Mouse (Mus musculus) liver, embryonic 16.5 days (tissue): ENCODE data around the gene Scn1b. TPM values are rescaled to one million over a fixed set of nuclear protein-coding genes. Genes with fewer than 3 reads are reported as not detected.

Experiments
- ATAC-seq: fragments of 200-750 bp; cut with Nextera tagmentation; 2 replicates; pipeline ENCODE4 v1.8.0; 2017; ENCODE audit warnings: low read depth, mild to moderate bottlenecking, moderate number of reproducible peaks, moderate library complexity
- H3K27ac ChIP-seq: fragments of 300-500 bp; sonication (generic); 2 replicates; pipeline ENCODE4 v1.5.1; 2014; ENCODE audit warnings: mild to moderate bottlenecking, low read length
- H3K27me3 ChIP-seq: fragments of 300-500 bp; sonication (generic); 2 replicates; pipeline ENCODE4 v1.6.1; 2014; ENCODE audit warnings: low read depth, low read length, mixed read lengths; ENCODE audit not compliant: control insufficient read depth, insufficient read depth
- H3K36me3 ChIP-seq: fragments of 300-500 bp; sonication (generic); 2 replicates; pipeline ENCODE4 v1.6.1; 2014; ENCODE audit warnings: mild to moderate bottlenecking; ENCODE audit not compliant: control insufficient read depth, insufficient read depth
- H3K4me1 ChIP-seq: fragments of 300-500 bp; sonication (generic); 2 replicates; pipeline ENCODE4 v1.6.1; 2014; ENCODE audit warnings: low read depth, low read length, mixed read lengths; ENCODE audit not compliant: control insufficient read depth
- H3K4me2 ChIP-seq: fragments of 300-500 bp; sonication (generic); 2 replicates; pipeline ENCODE4 v1.6.1; 2014; ENCODE audit warnings: low read depth, low read length, mixed read lengths
- H3K4me3 ChIP-seq: fragments of 300-500 bp; sonication (generic); 2 replicates; pipeline ENCODE4 v1.5.1; 2014; ENCODE audit warnings: low read depth, mild to moderate bottlenecking, low read length
- H3K9ac ChIP-seq: fragments of 300-500 bp; sonication (generic); 2 replicates; pipeline ENCODE4 v1.6.1; 2014; ENCODE audit warnings: low read depth, low read length
- H3K9me3 ChIP-seq: fragments of 300-500 bp; sonication (generic); replicated peaks from 2 replicates; pipeline ENCODE4 v1.6.1; 2016; ENCODE audit warnings: low read length; ENCODE audit not compliant: control insufficient read depth
- WGBS: fragments of 180-500 bp; shearing (Covaris S2); extraction: QIAGEN DNeasy Blood & Tissue Kit; methylation state at CpG from one replicate; pipeline ENCODE4 v1.1.7; 2014; ENCODE audit not compliant: insufficient replicate concordance; 5-methylcytosine and 5-hydroxymethylcytosine counted together
- polyA plus RNA-seq: library from polyadenylated mRNA; unstranded; fragments of >200 nt; fragmentation: Nextera tagmentation; extraction: Ambion mirVana; gene quantifications from 2 replicates; pipeline ENCODE4 v1.2.1, GENCODE M21; 2015

Gene Scn1b
- 0.75 and 0.76 TPM in 2 replicates for polyA plus RNA-seq

- H3K4me2 ChIP-seq: peak within 1 kb of the TSS; percentile 68
- peak; percentile 47; the same call in 1 of the 2 replicates for ATAC-seq
- H3K4me1 ChIP-seq: peaks cover 4% of the 10 kb centered on the region
- peaks cover 7% of the 10 kb centered on the region; the same call in 1 of the 2 replicates for H3K36me3 ChIP-seq
- H3K4me3 ChIP-seq: peak within 1 kb of the TSS; percentile 50
- H3K27me3 ChIP-seq: peaks cover 36% of the 10 kb centered on the region
- no peaks in the 10 kb centered on the region for H3K9me3 ChIP-seq
- no peak within 1 kb of the TSS for H3K27ac ChIP-seq
- 2% methylated on average over 37 of the region's 60 CpGs for WGBS
- peak within 1 kb of the TSS; percentile 26; the same call in 1 of the 2 replicates for H3K9ac ChIP-seq
Observed at GRCm38 (mm10) chr7:31126851-31127724, at the start of gene Scn1b. Gene Scn1b (minus strand): TSS chr7:31127003.

GRCm38 (mm10) chr7:31175096-31175495, 48.3 kb upstream of the Scn1b start:
- Histone ChIP-seq H3K4me1 (no peaks in the 10 kb centered on the region), H3K9me3 (no peaks in the 10 kb centered on the region), H3K27me3 (no peaks in the 10 kb centered on the region), H3K36me3 (no peaks in the 10 kb centered on the region), H3K27ac (no peak overlapping the region), H3K4me2 (no peak overlapping the region), H3K9ac (no peak overlapping the region), H3K4me3 (no peak overlapping the region)
- ATAC-seq: no peak
- 53% methylated on average over 3 of the region's 3 CpGs for WGBS

GRCm38 (mm10) chr7:31174466-31174865, 47.7 kb upstream of the Scn1b start:
- Histone ChIP-seq H3K4me3 (no peak overlapping the region), H3K4me2 (no peak overlapping the region), H3K27me3 (no peaks in the 10 kb centered on the region), H3K9me3 (no peaks in the 10 kb centered on the region), H3K4me1 (no peaks in the 10 kb centered on the region), H3K27ac (no peak overlapping the region), H3K36me3 (no peaks in the 10 kb centered on the region), H3K9ac (no peak overlapping the region)
- ATAC-seq: no peak
- 36% methylated on average over 8 of the region's 8 CpGs for WGBS

GRCm38 (mm10) chr7:31172238-31172637, 45.4 kb upstream of the Scn1b start:
- H3K27ac ChIP-seq: no peak overlapping the region
- H3K36me3 ChIP-seq: no peaks in the 10 kb centered on the region
- H3K4me2 ChIP-seq: no peak overlapping the region
- no peaks in the 10 kb centered on the region for H3K27me3 ChIP-seq
- no peak for ATAC-seq
- 6% methylated on average over 2 of the region's 2 CpGs for WGBS
- H3K4me1 ChIP-seq: no peaks in the 10 kb centered on the region
- H3K4me3 ChIP-seq: no peak overlapping the region
- no peaks in the 10 kb centered on the region for H3K9me3 ChIP-seq
- no peak overlapping the region for H3K9ac ChIP-seq

GRCm38 (mm10) chr7:31170520-31170919, 43.7 kb upstream of the Scn1b start:
- no peaks in the 10 kb centered on the region for H3K9me3 ChIP-seq
- H3K27ac ChIP-seq: no peak overlapping the region
- H3K9ac ChIP-seq: no peak overlapping the region
- no peak for ATAC-seq
- no peaks in the 10 kb centered on the region for H3K4me1 ChIP-seq
- H3K27me3 ChIP-seq: no peaks in the 10 kb centered on the region
- H3K4me3 ChIP-seq: no peak overlapping the region
- 84% methylated on average over 9 of the region's 9 CpGs for WGBS
- no peaks in the 10 kb centered on the region for H3K36me3 ChIP-seq
- H3K4me2 ChIP-seq: no peak overlapping the region

GRCm38 (mm10) chr7:31168412-31168811, 41.6 kb upstream of the Scn1b start:
- Histone ChIP-seq H3K36me3 (no peaks in the 10 kb centered on the region), H3K4me3 (no peak overlapping the region), H3K9ac (no peak overlapping the region), H3K4me1 (no peaks in the 10 kb centered on the region), H3K27ac (no peak overlapping the region), H3K4me2 (no peak overlapping the region), H3K9me3 (no peaks in the 10 kb centered on the region), H3K27me3 (no peaks in the 10 kb centered on the region)
- 9% methylated on average over 8 of the region's 8 CpGs for WGBS
- peak; percentile 55 for ATAC-seq

GRCm38 (mm10) chr7:31164748-31165147, 37.9 kb upstream of the Scn1b start:
- Histone ChIP-seq H3K4me2 (no peak overlapping the region), H3K4me3 (no peak overlapping the region), H3K36me3 (no peaks in the 10 kb centered on the region), H3K9me3 (no peaks in the 10 kb centered on the region), H3K27me3 (no peaks in the 10 kb centered on the region), H3K27ac (no peak overlapping the region), H3K9ac (no peak overlapping the region), H3K4me1 (no peaks in the 10 kb centered on the region; the same call in 1 of the 2 replicates)
- no peak for ATAC-seq
- 29% methylated on average over 1 of the region's 1 CpGs for WGBS

GRCm38 (mm10) chr7:31163666-31164577, 37.1 kb upstream of the Scn1b start:
- Histone ChIP-seq H3K27ac (no peak overlapping the region), H3K4me1 (no peaks in the 10 kb centered on the region; the same call in 1 of the 2 replicates), H3K36me3 (no peaks in the 10 kb centered on the region), H3K9ac (no peak overlapping the region), H3K27me3 (no peaks in the 10 kb centered on the region), H3K4me3 (no peak overlapping the region), H3K4me2 (no peak overlapping the region), H3K9me3 (no peaks in the 10 kb centered on the region)
- 58% methylated on average over 3 of the region's 3 CpGs for WGBS
- no peak for ATAC-seq
